Mouse (Mus musculus): ENCODE results near the gene Med31. TPM values are rescaled to one million over a fixed set of nuclear protein-coding genes. Genes with fewer than 3 reads are reported as not detected.

Gene Med31
- total and polyA plus RNA-seq, 2 experiments = 3.4 to 7.1 TPM

GRCm38 (mm10) chr11:72223414-72223813 is 8.0 kb upstream of the Med31 start:
- H3K79me2 ChIP-seq (ENCODE audit: control insufficient read depth, insufficient read depth, low read length) = no peaks in the 10 kb centered on the region
- WGBS = 88% methylated on average over 4 of the region's 4 CpGs
- H3K9ac ChIP-seq (ENCODE audit: low read depth, low read length) = no peak overlapping the region
- no peak for TF ChIP-seq CTCF (IDR thresholded peaks at IDR 0.05; ENCODE audit: low read depth, low read length)
- no peaks in the 10 kb centered on the region; the same call in 1 of the 2 replicates for H3K4me1 ChIP-seq (ENCODE audit: control insufficient read depth, insufficient read depth, low read length)
- DNase-seq (ENCODE audit: extremely low read depth, low read depth, low spot score) = no peak
- no peak overlapping the region for H3K27ac ChIP-seq (replicated peaks; ENCODE audit: insufficient read depth, low read depth, low read length)
- H3K36me3 ChIP-seq (ENCODE audit: control insufficient read depth, insufficient read depth, low read length) = no peaks in the 10 kb centered on the region
- no peaks in the 10 kb centered on the region for H3K27me3 ChIP-seq (ENCODE audit: control insufficient read depth, insufficient read depth, low read length)
- no peak overlapping the region for H3K4me3 ChIP-seq (ENCODE audit: insufficient read depth, low read depth, low read length)

DNA sequence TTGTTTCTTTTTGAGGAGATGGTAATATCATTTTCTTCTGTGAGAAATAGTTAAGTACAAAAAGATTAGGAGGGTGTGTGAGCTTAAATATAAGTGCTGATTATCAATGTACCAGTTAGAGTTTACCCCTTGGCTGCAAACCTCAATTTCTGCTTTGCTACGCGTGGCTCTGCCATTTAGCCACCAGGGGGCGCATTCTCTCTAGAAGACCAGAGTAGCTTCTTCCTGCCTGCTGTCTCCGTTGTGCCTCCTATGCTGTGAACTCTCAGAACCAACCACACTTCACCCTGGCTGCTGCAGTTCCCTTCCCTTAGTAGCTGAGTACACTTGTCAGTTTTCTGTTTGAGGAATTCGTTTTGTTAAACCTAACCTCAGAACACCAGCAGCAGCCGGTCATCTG is 5.9 kb upstream of the Med31 start:
- no peaks in the 10 kb centered on the region; the same call in 1 of the 2 replicates for H3K4me1 ChIP-seq (ENCODE audit: control insufficient read depth, insufficient read depth, low read length)
- no peak overlapping the region for H3K9ac ChIP-seq (ENCODE audit: low read depth, low read length)
- no peaks in the 10 kb centered on the region for H3K27me3 ChIP-seq (ENCODE audit: control insufficient read depth, insufficient read depth, low read length)
- DNase-seq (ENCODE audit: extremely low read depth, low read depth, low spot score) = peak; percentile 50
- no peak overlapping the region for H3K4me3 ChIP-seq (ENCODE audit: insufficient read depth, low read depth, low read length)
- no peak overlapping the region for H3K27ac ChIP-seq (replicated peaks; ENCODE audit: insufficient read depth, low read depth, low read length)
- no peaks in the 10 kb centered on the region for H3K36me3 ChIP-seq (ENCODE audit: control insufficient read depth, insufficient read depth, low read length)
- no peaks in the 10 kb centered on the region for H3K79me2 ChIP-seq (ENCODE audit: control insufficient read depth, insufficient read depth, low read length)
- 21% methylated on average over 6 of the region's 6 CpGs for WGBS
- TF ChIP-seq POLR2A (IDR thresholded peaks at IDR 0.05; ENCODE audit: extremely low read depth, insufficient read depth, low read length) (no peak), CTCF (IDR thresholded peaks at IDR 0.05; ENCODE audit: low read depth, low read length) (peak; percentile 90)

- WGBS = 75% methylated on average over 5 of the region's 5 CpGs
- H3K36me3 ChIP-seq (ENCODE audit: control insufficient read depth, insufficient read depth, low read length) = no peaks in the 10 kb centered on the region
These were observed 1.7 kb upstream of the Med31 start for GRCm38 (mm10) chr11:72217116-72217515.

GRCm38 (mm10) chr11:72214591-72215409 is 592 bp downstream of the Med31 start:
- TF ChIP-seq POLR2A (IDR thresholded peaks at IDR 0.05; ENCODE audit: extremely low read depth, insufficient read depth, low read length) (peak; percentile 54; the same call in 1 of the 2 replicates), CTCF (IDR thresholded peaks at IDR 0.05; ENCODE audit: low read depth, low read length) (no peak)
- peaks cover 6% of the 10 kb centered on the region; the same call in 1 of the 2 replicates for H3K4me1 ChIP-seq (ENCODE audit: control insufficient read depth, insufficient read depth, low read length)
- no peaks in the 10 kb centered on the region for H3K79me2 ChIP-seq (ENCODE audit: control insufficient read depth, insufficient read depth, low read length)
- peaks cover 5% of the 10 kb centered on the region; the same call in 1 of the 2 replicates for H3K36me3 ChIP-seq (ENCODE audit: control insufficient read depth, insufficient read depth, low read length)
- no peaks in the 10 kb centered on the region for H3K27me3 ChIP-seq (ENCODE audit: control insufficient read depth, insufficient read depth, low read length)
- WGBS = 2% methylated on average over 51 of the region's 51 CpGs
- peak overlapping the region; percentile 83 for H3K9ac ChIP-seq (ENCODE audit: low read depth, low read length)
- H3K27ac ChIP-seq (replicated peaks; ENCODE audit: insufficient read depth, low read depth, low read length) = peak overlapping the region; percentile 48
- DNase-seq (ENCODE audit: extremely low read depth, low read depth, low spot score) = peak; percentile 89
- H3K4me3 ChIP-seq (ENCODE audit: insufficient read depth, low read depth, low read length) = peak overlapping the region; percentile 75

More at GRCm38 (mm10) chr11:72217116-72217515, 1.7 kb upstream of the Med31 start:
- no peak for TF ChIP-seq CTCF (IDR thresholded peaks at IDR 0.05; ENCODE audit: low read depth, low read length)
- TF ChIP-seq POLR2A (IDR thresholded peaks at IDR 0.05; ENCODE audit: extremely low read depth, insufficient read depth, low read length) = no peak
- no peak overlapping the region for H3K27ac ChIP-seq (replicated peaks; ENCODE audit: insufficient read depth, low read depth, low read length)
- no peaks in the 10 kb centered on the region for H3K79me2 ChIP-seq (ENCODE audit: control insufficient read depth, insufficient read depth, low read length)
- H3K9ac ChIP-seq (ENCODE audit: low read depth, low read length) = no peak overlapping the region
- DNase-seq (ENCODE audit: extremely low read depth, low read depth, low spot score) = no peak
- H3K4me3 ChIP-seq (ENCODE audit: insufficient read depth, low read depth, low read length) = no peak overlapping the region
- H3K27me3 ChIP-seq (ENCODE audit: control insufficient read depth, insufficient read depth, low read length) = no peaks in the 10 kb centered on the region
- peaks cover 6% of the 10 kb centered on the region for H3K4me1 ChIP-seq (ENCODE audit: control insufficient read depth, insufficient read depth, low read length)

GRCm38 (mm10) chr11:72207834-72208377 is 7.5 kb downstream of the Med31 start:
- Histone ChIP-seq H3K27ac (replicated peaks; ENCODE audit: insufficient read depth, low read depth, low read length) (peak overlapping the region; percentile 16), H3K9ac (ENCODE audit: low read depth, low read length) (peak overlapping the region; percentile 75), H3K27me3 (ENCODE audit: control insufficient read depth, insufficient read depth, low read length) (no peaks in the 10 kb centered on the region), H3K4me3 (ENCODE audit: insufficient read depth, low read depth, low read length) (peak overlapping the region; percentile 73), H3K36me3 (ENCODE audit: control insufficient read depth, insufficient read depth, low read length) (peaks cover 8% of the 10 kb centered on the region; the same call in 1 of the 2 replicates), H3K79me2 (ENCODE audit: control insufficient read depth, insufficient read depth, low read length) (peaks cover 8% of the 10 kb centered on the region; the same call in 1 of the 2 replicates), H3K4me1 (ENCODE audit: control insufficient read depth, insufficient read depth, low read length) (peaks cover 6% of the 10 kb centered on the region)
- WGBS = 8% methylated on average over 17 of the region's 17 CpGs
- peak; percentile 15 for DNase-seq (ENCODE audit: extremely low read depth, low read depth, low spot score)
- TF ChIP-seq CTCF (IDR thresholded peaks at IDR 0.05; ENCODE audit: low read depth, low read length) (no peak), POLR2A (IDR thresholded peaks at IDR 0.05; ENCODE audit: extremely low read depth, insufficient read depth, low read length) (no peak)
